Mouse (Mus musculus) lung, postnatal 14 days (tissue): ENCODE results near the gene L2hgdh.
"Not testable (repeated sequence)": the region's sequence is repeated elsewhere in the genome, so short reads cannot be mapped to it uniquely, and the experiment has no call there.

Source experiments
- DNase-seq: peaks from one replicate; pipeline ENCODE4 v3.0.0; 2021

L2hgdh gene

GRCm38 (mm10) chr12:69661658-69662057, 63.0 kb downstream of the L2hgdh start:
- no peak for DNase-seq

GRCm38 (mm10) chr12:69653973-69654372, 70.7 kb downstream of the L2hgdh start:
- DNase-seq, result not testable (repeated sequence)

- DNase-seq, result no peak
Observed at GRCm38 (mm10) chr12:69649511-69649910, 75.2 kb downstream of the L2hgdh start.

- DNase-seq, result no peak
Observed at GRCm38 (mm10) chr12:69645821-69646616, 78.7 kb downstream of the L2hgdh start.

- peak; percentile 63 for DNase-seq
Observed at GRCm38 (mm10) chr12:69644877-69645276, 79.8 kb downstream of the L2hgdh start.

GRCm38 (mm10) chr12:69642877-69643276, 81.8 kb downstream of the L2hgdh start:
- no peak for DNase-seq
